Mouse (Mus musculus): ENCODE results near the gene Gm12830. TPM values are rescaled to one million over a fixed set of nuclear protein-coding genes. Genes with fewer than 3 reads are reported as not detected.

Gm12830 gene
- polyA plus RNA-seq (2012; rRNA removed), result not detected in 2 replicates

GRCm38 (mm10) chr4:114821567-114822192, at the start of gene Gm12830:
Gene Gm12830, plus strand, starts transcription at chr4:114821722.
- H3K4me1 ChIP-seq (ENCODE audit: control insufficient read depth, insufficient read depth, insufficient read length), result no peaks in the 10 kb centered on the region
- TF ChIP-seq CTCF (IDR thresholded peaks at IDR 0.05; ENCODE audit: extremely low read depth, insufficient read depth, insufficient read length, insufficient replicate concordance), result no peak
- no peak for TF ChIP-seq POLR2A (IDR thresholded peaks at IDR 0.05; ENCODE audit: low read depth, low read length)
- no peak for DNase-seq (ENCODE audit: low read depth in 1 of 2, low spot score in 2 of 2)
- H3K4me3 ChIP-seq (ENCODE audit: extremely low read depth, insufficient read depth, insufficient read length), result peak within 1 kb of the TSS; percentile 17; the same call in 1 of the 2 replicates
- whole genome bisulfite sequencing, result 3% methylated on average over 51 of the region's 51 CpGs
- no peak within 1 kb of the TSS for H3K27ac ChIP-seq (ENCODE audit: insufficient read depth, low read length)
- no peaks in the 10 kb centered on the region for H3K36me3 ChIP-seq (ENCODE audit: control insufficient read depth, insufficient read depth, low read length)
- peaks cover 5% of the 10 kb centered on the region; the same call in 1 of the 2 replicates for H3K27me3 ChIP-seq (ENCODE audit: control insufficient read depth, insufficient read depth, low read length)

- DNase-seq (ENCODE audit: low read depth in 1 of 2, low spot score in 2 of 2), result no peak
- no peak overlapping the region for H3K4me3 ChIP-seq (ENCODE audit: extremely low read depth, insufficient read depth, insufficient read length)
- TF ChIP-seq CTCF (IDR thresholded peaks at IDR 0.05; ENCODE audit: extremely low read depth, insufficient read depth, insufficient read length, insufficient replicate concordance) (no peak), POLR2A (IDR thresholded peaks at IDR 0.05; ENCODE audit: low read depth, low read length) (no peak)
- no peaks in the 10 kb centered on the region for H3K4me1 ChIP-seq (ENCODE audit: control insufficient read depth, insufficient read depth, insufficient read length)
- H3K27me3 ChIP-seq (ENCODE audit: control insufficient read depth, insufficient read depth, low read length), result no peaks in the 10 kb centered on the region
- no peak overlapping the region for H3K27ac ChIP-seq (ENCODE audit: insufficient read depth, low read length)
- H3K36me3 ChIP-seq (ENCODE audit: control insufficient read depth, insufficient read depth, low read length), result no peaks in the 10 kb centered on the region
- 89% methylated on average over 1 of the region's 1 CpGs for WGBS
Measured at GRCm38 (mm10) chr4:114773316-114773715, 48.2 kb upstream of the Gm12830 start.

- Histone ChIP-seq H3K27me3 (ENCODE audit: control insufficient read depth, insufficient read depth, low read length) (no peaks in the 10 kb centered on the region), H3K4me3 (ENCODE audit: extremely low read depth, insufficient read depth, insufficient read length) (no peak overlapping the region), H3K4me1 (ENCODE audit: control insufficient read depth, insufficient read depth, insufficient read length) (no peaks in the 10 kb centered on the region), H3K27ac (ENCODE audit: insufficient read depth, low read length) (no peak overlapping the region), H3K36me3 (ENCODE audit: control insufficient read depth, insufficient read depth, low read length) (no peaks in the 10 kb centered on the region)
- no peak for DNase-seq (ENCODE audit: low read depth in 1 of 2, low spot score in 2 of 2)
- TF ChIP-seq POLR2A (IDR thresholded peaks at IDR 0.05; ENCODE audit: low read depth, low read length) (no peak), CTCF (IDR thresholded peaks at IDR 0.05; ENCODE audit: extremely low read depth, insufficient read depth, insufficient read length, insufficient replicate concordance) (no peak)
- 90% methylated on average over 11 of the region's 11 CpGs for WGBS
Measured at GRCm38 (mm10) chr4:114777625-114778202, 43.8 kb upstream of the Gm12830 start.

- TF ChIP-seq CTCF (IDR thresholded peaks at IDR 0.05; ENCODE audit: extremely low read depth, insufficient read depth, insufficient read length, insufficient replicate concordance) (no peak), POLR2A (IDR thresholded peaks at IDR 0.05; ENCODE audit: low read depth, low read length) (no peak)
- no peak overlapping the region for H3K4me3 ChIP-seq (ENCODE audit: extremely low read depth, insufficient read depth, insufficient read length)
- no peak for DNase-seq (ENCODE audit: low read depth in 1 of 2, low spot score in 2 of 2)
- H3K4me1 ChIP-seq (ENCODE audit: control insufficient read depth, insufficient read depth, insufficient read length), result no peaks in the 10 kb centered on the region
- no peak overlapping the region for H3K27ac ChIP-seq (ENCODE audit: insufficient read depth, low read length)
- 76% methylated on average over 7 of the region's 7 CpGs for WGBS
- H3K36me3 ChIP-seq (ENCODE audit: control insufficient read depth, insufficient read depth, low read length), result no peaks in the 10 kb centered on the region
- H3K27me3 ChIP-seq (ENCODE audit: control insufficient read depth, insufficient read depth, low read length), result no peaks in the 10 kb centered on the region
Measured at GRCm38 (mm10) chr4:114778716-114779474, 42.6 kb upstream of the Gm12830 start.

GRCm38 (mm10) chr4:114779475-114779757, 42.1 kb upstream of the Gm12830 start:
- WGBS, result 75% methylated on average over 5 of the region's 5 CpGs
- no peak for TF ChIP-seq POLR2A (IDR thresholded peaks at IDR 0.05; ENCODE audit: low read depth, low read length)
- no peak for TF ChIP-seq CTCF (IDR thresholded peaks at IDR 0.05; ENCODE audit: extremely low read depth, insufficient read depth, insufficient read length, insufficient replicate concordance)
- no peaks in the 10 kb centered on the region for H3K4me1 ChIP-seq (ENCODE audit: control insufficient read depth, insufficient read depth, insufficient read length)

GRCm38 (mm10) chr4:114779758-114780546, 41.6 kb upstream of the Gm12830 start:
- TF ChIP-seq CTCF (IDR thresholded peaks at IDR 0.05; ENCODE audit: extremely low read depth, insufficient read depth, insufficient read length, insufficient replicate concordance) (no peak), POLR2A (IDR thresholded peaks at IDR 0.05; ENCODE audit: low read depth, low read length) (no peak)
- WGBS, result 82% methylated on average over 17 of the region's 17 CpGs

More at GRCm38 (mm10) chr4:114779475-114779757, 42.1 kb upstream of the Gm12830 start:
- no peak overlapping the region for H3K4me3 ChIP-seq (ENCODE audit: extremely low read depth, insufficient read depth, insufficient read length)
- no peak overlapping the region for H3K27ac ChIP-seq (ENCODE audit: insufficient read depth, low read length)
- no peaks in the 10 kb centered on the region for H3K36me3 ChIP-seq (ENCODE audit: control insufficient read depth, insufficient read depth, low read length)
- H3K27me3 ChIP-seq (ENCODE audit: control insufficient read depth, insufficient read depth, low read length), result no peaks in the 10 kb centered on the region
- DNase-seq (ENCODE audit: low read depth in 1 of 2, low spot score in 2 of 2), result no peak

More at GRCm38 (mm10) chr4:114779758-114780546, 41.6 kb upstream of the Gm12830 start:
- no peak for DNase-seq (ENCODE audit: low read depth in 1 of 2, low spot score in 2 of 2)
- no peak overlapping the region for H3K4me3 ChIP-seq (ENCODE audit: extremely low read depth, insufficient read depth, insufficient read length)
- no peaks in the 10 kb centered on the region for H3K4me1 ChIP-seq (ENCODE audit: control insufficient read depth, insufficient read depth, insufficient read length)
- no peaks in the 10 kb centered on the region for H3K27me3 ChIP-seq (ENCODE audit: control insufficient read depth, insufficient read depth, low read length)
- H3K36me3 ChIP-seq (ENCODE audit: control insufficient read depth, insufficient read depth, low read length), result no peaks in the 10 kb centered on the region
- no peak overlapping the region for H3K27ac ChIP-seq (ENCODE audit: insufficient read depth, low read length)
